Mouse (Mus musculus) urinary bladder, postnatal 25 days (tissue): Measurements from ENCODE around the gene Lmbrd1.
"Not testable (repeated sequence)": the region's sequence is repeated elsewhere in the genome, so short reads cannot be mapped to it uniquely, and the experiment has no call there.

Experiments
- DNase-seq: peaks from one replicate; pipeline ENCODE4 v3.0.0; 2022; ENCODE audit warnings: low spot score

Gene Lmbrd1

GRCm38 (mm10) chr1:24678205-24678917 lies at the start of gene Lmbrd1:
Gene Lmbrd1 (plus strand): TSS chr1:24678630.
- DNase-seq, result peak; percentile 97

- DNase-seq, result no peak
Observed at GRCm38 (mm10) chr1:24633553-24634132, 44.8 kb upstream of the Lmbrd1 start.

GRCm38 (mm10) chr1:24650100-24650499 lies 28.3 kb upstream of the Lmbrd1 start:
- no peak for DNase-seq

GRCm38 (mm10) chr1:24659914-24660313 lies 18.5 kb upstream of the Lmbrd1 start:
- no peak for DNase-seq

- DNase-seq, result not testable (repeated sequence)
Observed at GRCm38 (mm10) chr1:24660662-24661061, 17.8 kb upstream of the Lmbrd1 start.

GRCm38 (mm10) chr1:24661551-24661950 lies 16.9 kb upstream of the Lmbrd1 start:
- no peak for DNase-seq

- no peak for DNase-seq
Observed at GRCm38 (mm10) chr1:24664158-24664557, 14.3 kb upstream of the Lmbrd1 start.

GRCm38 (mm10) chr1:24673231-24673630 lies 5.2 kb upstream of the Lmbrd1 start:
- DNase-seq, result no peak

- DNase-seq, result peak; percentile 4
Observed at GRCm38 (mm10) chr1:24677706-24678105, 724 bp upstream of the Lmbrd1 start.

GRCm38 (mm10) chr1:24679071-24679470 lies 641 bp downstream of the Lmbrd1 start:
- DNase-seq, result no peak

GRCm38 (mm10) chr1:24680991-24681390 lies 2.6 kb downstream of the Lmbrd1 start:
- DNase-seq, result no peak

- no peak for DNase-seq
Observed at GRCm38 (mm10) chr1:24681946-24682345, 3.5 kb downstream of the Lmbrd1 start.

GRCm38 (mm10) chr1:24683947-24684346 lies 5.5 kb downstream of the Lmbrd1 start:
- no peak for DNase-seq

- DNase-seq, result no peak
Observed at GRCm38 (mm10) chr1:24685606-24686005, 7.2 kb downstream of the Lmbrd1 start.

GRCm38 (mm10) chr1:24686235-24687021 lies 8.0 kb downstream of the Lmbrd1 start:
- no peak for DNase-seq

- DNase-seq, result no peak
Observed at GRCm38 (mm10) chr1:24697677-24698076, 19.2 kb downstream of the Lmbrd1 start.

- DNase-seq, result no peak
Observed at GRCm38 (mm10) chr1:24698146-24698880, 19.9 kb downstream of the Lmbrd1 start.

- DNase-seq, result no peak
Observed at GRCm38 (mm10) chr1:24699320-24699719, 20.9 kb downstream of the Lmbrd1 start.

- no peak for DNase-seq
Observed at GRCm38 (mm10) chr1:24700241-24700640, 21.8 kb downstream of the Lmbrd1 start.

- no peak for DNase-seq
Observed at GRCm38 (mm10) chr1:24703821-24704220, 25.4 kb downstream of the Lmbrd1 start.

- no peak for DNase-seq
Observed at GRCm38 (mm10) chr1:24716301-24716700, 37.9 kb downstream of the Lmbrd1 start.

GRCm38 (mm10) chr1:24719621-24720020 lies 41.2 kb downstream of the Lmbrd1 start:
- no peak for DNase-seq
